Mouse (Mus musculus): Measurements from ENCODE around the gene Coa4.

Gene Coa4

DNA sequence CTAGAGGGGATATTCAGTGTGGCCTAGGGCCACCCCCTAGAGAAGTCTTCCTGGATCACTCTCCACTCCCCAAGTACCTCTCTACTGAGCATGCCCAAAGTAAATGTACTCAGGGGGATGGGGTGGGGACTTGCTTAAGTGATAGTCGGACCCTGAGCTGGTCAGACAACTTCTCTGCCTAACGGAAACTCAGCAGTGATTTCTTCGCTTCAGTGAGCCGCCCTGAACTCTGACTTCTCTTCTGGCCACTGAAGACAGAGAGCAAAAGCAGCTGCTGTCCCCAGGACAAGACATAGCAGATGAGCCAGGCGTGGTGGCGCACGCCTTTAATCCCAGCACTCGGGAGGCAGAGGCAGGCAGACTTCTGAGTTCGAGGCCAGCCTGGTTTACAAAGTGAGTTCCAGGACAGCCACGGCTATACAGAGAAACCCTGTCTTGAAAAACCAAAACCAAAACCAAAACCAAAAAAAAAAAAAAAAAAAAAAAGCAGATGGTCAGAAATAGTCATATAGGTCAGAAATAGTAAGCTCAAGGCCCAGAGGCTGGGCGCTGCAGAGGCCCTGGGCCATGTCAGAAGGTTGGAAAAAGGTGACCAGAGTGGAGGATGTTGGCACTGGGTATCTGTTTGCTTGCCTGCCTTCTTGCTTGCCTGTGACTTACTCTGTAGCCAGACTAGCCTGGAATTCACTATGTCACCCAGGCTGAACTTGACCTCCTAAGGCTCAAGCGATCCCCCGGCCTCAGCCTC, 32.0 kb upstream of the Coa4 start:
- DNase-seq = no peak

DNA sequence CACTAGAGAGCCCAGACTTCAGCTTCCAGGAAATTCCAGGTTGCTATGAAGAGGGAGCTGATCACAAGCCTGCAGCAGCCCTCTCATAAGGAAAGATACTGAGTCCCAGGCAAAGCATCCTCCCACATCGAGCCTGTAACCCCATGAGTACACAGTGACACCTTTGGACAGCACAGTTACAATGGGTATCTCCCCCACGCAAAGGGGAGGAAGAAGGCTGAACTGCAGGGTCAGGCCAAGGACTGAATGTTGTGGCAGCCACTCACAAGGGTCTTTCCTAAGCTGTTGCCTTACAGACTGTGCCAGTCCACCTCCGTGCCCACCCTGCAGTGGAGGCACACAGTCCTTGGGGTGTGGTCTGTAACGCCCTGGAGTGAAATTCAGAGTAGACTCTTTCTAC, 30.4 kb upstream of the Coa4 start:
- DNase-seq = no peak

DNA sequence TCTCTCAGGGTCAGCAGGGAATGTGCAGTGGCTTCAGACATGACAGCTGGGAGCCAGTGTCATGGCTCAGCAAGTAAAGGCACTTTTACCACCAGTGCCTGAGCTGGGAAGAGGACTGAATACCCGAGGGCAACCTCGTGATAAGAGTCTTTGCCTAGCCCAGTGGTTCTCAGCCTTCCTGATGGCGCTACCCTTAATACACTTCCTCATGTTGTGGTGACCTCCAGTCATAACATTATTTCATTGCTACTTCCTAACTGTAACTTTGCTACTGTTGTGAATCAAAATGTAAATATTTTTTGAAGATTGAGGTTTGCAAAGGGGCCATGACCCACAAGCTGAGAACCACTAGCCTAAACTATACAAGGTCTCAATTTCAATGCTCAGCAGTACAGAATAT, 28.2 kb upstream of the Coa4 start:
- no peak for DNase-seq

DNA sequence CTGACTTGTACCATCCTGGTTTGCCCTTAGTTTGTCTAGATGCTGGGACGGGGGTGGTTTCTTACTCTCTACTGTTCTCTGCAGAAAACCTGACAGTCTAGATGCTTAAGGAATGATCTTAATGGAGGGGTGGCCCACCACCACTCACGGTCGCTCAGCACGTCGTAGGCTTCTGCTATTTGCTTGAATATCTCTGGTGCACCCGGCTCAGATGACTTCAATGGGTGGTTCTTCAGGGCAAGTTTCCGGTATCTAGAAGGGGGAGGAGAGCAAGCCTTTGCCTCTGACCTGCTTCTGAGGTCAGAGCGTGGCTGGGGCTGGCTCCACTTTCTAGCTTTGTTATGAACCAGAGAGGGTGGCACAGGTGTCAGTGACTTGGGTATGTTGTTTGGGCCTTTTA, 25.3 kb upstream of the Coa4 start:
- no peak for DNase-seq

DNA sequence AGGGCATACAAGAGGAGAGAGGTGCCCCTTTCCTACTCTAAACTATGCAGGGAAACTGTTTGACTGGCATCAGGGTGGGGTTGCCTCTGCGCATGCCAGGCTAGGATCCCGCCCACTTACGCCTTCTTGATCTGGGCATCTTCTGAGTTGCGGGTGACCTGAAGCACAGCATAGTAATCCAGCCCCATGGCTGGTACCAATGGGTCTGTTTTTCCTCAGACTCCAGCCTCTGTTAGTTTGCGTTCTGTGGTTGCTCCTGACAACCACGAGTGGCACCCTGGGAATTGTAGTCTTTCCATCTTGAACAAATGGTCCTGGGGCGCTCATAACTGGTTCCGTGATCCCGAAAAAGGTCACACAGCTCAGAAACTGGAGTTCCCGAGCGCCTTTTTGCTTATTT, 22.3 kb upstream of the Coa4 start, which contains the start of gene Dnajb13:
TSS of gene Dnajb13 (minus strand) at position 388 of the 400 bp plus-strand sequence.
- DNase-seq = no peak

DNA sequence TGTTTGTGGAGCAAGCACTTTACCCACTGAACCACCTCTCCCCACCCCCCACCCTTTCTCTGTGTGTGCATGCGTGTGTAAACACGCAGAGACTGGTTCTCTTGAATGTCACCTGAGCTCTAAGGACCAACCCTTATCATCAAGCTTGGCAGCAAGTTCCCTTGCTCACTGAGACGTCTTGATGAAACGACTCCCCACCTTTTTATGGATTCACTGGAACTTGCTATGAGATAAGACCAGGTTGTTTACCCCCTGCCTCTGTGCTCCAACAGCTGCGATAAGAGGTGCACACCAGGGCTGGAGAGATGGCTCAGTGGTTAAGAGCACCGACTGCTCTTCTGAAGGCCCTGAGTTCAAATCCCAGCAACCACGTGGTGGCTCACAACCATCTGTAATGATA, 16.7 kb upstream of the Coa4 start:
- no peak for DNase-seq

DNA sequence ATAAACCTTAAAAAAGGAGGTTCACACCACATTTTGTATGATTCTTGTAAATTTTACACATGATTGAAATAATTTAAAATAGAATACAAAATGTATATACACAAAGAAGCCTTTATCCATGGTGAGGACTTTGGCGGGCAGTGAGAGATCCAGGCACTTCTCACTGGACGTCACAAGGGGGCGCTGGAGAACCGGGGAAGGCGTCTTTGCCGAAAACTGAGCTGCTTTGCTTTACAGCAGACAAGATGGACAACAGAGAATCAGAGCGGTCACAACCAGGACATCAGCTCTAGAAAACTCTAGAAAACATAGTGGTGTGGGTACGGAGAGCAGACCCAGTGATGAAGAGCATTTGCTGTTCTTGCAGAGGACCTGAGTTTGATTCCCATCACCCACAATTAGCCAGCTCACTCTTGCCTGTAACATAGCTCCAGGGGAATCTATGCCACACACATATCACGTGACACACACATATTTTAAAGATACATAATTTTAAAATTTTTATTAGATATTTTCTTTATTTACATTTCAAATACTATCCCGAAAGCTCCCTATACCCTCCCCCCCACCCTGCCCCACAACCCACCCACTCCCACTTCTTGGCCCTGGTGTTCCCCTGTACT, 16.1 kb upstream of the Coa4 start:
- DNase-seq = peak; percentile 78 to 82

DNA sequence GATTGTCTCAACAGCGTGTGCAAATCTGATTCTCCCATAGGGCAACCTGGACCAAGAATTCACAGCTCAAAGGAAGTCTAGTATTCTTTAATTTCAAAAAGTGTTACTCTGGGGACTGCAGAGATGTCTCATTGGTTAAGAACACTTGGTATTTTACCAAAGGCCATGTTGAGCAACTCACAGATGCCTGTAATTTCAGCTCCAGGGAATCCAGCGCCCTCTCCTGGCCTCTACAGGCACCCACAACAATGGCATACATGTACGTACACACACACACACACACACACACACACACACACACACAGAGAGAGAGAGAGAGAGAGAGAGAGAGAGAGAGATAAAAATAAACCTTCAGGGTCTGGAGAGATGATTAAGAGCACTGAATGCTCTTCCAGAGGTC, 14.6 kb upstream of the Coa4 start:
- no peak for DNase-seq

DNA sequence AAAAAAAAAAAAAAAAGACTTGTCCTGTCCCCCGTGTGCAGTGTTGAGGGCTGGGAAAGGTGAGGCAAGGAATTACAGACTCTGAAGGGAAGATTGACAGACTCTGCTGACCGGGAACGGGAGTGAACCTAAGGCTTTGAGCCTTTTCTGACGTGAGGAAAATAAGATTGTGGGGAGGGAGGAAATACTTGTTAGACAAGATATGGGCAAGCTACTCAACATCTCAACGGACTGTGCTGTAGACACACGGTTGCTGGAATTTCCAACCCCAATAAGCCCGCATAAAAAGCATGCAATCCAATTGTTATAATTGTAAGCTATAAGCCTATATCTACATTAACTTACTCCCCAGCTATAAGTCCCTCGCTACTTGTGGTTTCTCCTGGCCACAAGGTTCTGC, 12.2 kb upstream of the Coa4 start:
- DNase-seq = no peak

DNA sequence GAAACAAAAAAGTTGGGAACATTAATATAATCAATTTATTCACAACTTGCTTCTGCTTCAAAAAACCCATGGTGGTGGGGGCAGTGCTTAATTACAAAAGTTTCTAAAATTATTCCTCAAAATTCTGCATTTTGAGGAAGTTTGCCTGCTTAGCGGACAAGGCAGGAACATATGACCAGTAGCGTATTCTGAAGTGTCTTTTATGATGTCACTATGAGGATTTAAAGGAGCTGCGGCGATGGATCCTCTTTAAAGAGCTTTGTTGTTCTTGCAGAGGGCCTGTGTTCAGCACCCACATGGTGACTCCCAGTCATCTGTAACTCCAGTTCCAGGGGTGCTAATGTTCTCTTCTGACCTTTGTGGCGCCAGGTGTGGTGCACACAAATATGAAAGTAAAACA, 6.1 kb upstream of the Coa4 start:
- no peak for DNase-seq

DNA sequence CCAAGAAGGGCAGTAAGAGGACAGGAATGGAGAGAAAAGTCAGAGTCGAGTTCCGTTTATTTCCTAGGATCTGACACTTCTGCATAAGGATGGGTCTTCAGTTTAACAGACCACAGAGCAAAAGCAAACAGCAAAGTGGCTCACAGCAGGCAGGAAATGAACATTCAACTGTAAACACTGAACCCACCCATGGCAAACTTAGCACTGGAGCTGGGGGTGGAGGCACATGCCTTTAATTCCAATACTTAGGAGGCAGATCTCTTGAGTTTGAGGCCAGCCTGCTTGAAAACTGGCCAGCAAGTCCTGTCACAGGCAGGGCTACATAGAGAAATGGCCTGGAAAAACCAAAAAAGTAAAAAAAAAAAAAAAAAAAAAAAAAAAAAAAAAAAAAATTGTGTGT, 3.4 kb upstream of the Coa4 start:
- DNase-seq = no peak

DNA sequence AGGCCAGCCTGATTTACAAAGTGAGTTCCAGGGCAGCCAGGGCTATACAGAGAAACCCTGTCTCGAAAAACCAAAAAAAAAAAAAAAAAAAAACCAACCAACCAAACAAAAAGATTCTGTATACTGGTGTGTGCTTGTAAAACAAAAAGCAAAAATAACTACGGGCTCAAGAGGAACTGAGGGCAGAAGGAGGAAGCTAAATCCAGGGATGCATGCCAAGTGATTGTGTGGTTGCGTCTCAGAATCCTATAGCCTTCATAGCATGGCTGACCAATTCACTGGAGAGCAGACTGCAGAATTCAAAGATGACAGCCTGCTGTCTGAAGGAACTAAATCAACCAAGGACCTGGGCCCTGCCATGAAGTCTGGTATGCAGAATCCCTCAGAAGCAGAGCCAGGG, 2.7 kb upstream of the Coa4 start:
- DNase-seq = no peak

DNA sequence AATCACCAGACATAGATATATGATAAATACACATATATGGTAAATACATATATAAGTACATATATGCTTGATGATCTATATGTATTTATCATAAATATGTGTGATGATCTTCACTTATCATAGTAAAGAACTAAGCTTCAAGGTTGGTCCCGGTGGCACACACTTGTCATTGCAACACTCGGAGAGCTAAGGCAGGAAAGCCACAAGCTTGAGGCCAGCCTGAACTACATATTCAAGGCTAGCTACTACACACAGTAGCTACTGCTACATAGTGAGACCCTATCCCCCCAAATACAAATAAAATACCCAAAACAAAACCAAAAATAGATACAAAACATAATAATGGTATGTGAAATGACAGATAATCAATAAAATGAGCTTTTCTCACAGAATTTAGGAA, 1.0 kb upstream of the Coa4 start:
- DNase-seq = no peak

DNA sequence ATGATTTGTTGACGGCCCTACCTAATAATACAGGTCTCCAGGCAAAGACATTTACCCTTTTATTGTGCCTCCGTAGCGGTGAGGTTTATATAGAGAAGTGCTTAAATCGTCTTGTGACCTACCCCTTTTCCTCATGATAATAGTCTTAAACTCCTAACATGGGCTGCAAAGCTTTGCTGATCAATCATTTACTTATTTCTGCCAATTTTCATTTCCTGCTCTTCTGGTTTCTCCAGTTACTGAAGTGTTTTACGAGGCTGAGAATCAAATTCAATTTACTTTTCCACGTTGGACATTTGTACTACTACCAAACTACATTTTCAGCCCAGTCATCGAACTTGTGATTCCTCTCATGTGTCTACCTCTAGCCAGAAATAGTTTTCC, 640 bp downstream of the Coa4 start:
- no peak for DNase-seq

DNA sequence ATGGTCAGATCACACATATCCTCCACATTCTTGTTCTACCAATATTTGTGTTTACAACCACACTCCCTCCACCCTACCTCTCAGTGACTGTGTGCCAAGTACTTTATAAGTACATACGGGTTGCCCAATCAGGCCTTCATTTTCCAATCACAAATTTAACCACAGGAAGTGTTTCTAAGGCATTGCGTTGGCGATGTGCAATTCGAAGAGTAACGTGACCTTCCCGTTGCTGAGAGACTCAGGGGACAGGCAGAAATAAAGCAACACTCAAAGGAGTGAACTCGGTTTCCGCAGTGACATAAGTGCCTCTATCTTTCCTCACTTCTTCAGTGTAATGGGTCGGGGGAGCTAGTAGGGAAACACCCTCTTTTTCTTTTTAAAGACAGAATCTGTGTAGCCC, 2.6 kb downstream of the Coa4 start:
- no peak for DNase-seq

DNA sequence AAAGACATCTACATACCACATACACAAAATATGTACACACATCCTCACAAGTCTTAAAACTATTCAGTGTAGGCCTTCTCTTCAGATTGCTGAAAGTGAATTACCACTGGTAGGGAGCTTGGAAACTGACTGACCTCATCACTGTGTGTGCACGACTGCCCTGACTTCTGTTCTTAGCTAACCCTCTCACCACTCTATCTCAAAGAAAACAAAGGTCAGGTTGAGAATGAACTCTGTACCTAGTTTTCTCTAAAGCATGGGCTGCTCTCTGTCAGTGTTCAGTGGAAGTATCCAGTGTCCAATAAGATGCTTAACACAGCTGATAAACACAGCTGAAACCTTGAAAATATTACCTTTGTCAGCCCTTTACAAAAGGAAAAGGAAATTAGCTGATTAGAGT, 7.6 kb downstream of the Coa4 start:
- DNase-seq = no peak

DNA sequence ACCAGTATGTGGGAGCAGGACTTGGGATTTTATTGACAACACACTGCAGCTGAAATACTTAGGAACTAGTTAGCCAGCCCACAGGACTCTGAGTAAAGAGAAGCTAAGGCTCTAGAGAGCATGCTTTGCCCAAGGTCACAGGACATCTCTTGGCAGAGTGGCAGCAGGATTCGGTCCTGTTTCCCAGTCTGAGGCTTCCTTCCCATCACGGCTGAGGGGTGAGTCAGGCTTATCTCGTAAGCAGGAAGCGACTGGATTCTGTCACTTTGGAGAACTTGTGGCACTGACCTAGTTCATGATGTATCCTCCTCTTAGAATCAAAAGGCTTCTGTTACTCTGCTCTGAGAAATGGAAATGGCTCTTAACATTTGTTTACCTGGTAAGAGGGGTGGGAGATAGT, 10.8 kb downstream of the Coa4 start:
- no peak for DNase-seq

DNA sequence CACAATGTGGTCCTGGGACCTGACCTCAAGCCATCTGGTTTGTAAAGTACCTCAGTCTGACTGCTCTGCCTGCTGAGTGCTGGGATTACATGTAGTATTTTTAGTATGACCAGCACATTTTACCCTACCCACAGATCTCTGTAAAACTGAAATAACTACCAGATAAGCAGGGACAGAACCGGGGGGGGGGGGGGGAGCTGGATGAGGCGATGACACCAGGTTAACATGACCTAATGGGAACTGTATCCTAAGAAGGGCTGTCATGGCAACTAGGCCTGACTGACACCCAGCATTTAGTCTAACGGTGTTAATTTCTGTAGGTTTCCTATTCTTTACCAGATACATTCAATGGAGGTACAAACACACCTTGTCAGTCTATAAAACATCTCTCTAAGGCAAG, 12.9 kb downstream of the Coa4 start:
- no peak for DNase-seq

DNA sequence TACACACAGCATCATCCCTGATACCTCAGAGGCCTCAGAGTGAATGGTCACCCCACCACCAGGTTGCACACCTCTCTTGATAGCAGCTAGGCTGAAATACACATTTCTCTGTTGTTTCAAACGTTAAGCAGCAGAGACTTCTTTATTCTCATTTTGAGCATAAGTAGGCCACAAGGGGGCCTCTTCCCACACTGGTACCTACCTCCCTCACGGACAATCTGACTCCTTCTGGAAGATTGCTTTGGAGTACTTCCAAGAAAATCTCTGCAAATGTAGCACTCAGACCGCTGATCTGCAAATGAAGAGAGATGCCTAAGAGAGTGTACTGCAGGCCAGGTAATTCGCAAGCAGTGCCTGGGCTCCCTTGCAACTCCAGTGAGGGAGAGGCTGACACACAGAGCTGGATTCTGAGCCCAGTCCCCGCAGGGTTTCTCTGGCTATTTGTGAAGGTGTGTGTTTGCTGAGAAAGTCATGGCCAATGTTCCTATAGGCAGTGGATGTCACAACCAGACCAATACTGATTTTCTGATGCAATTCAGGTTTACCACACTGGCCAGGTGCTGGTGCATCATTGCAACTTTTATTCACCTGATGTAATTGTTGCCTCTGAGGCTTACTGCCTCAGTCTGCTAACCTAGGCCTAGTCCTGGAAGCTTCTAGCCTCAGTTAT, 13.6 kb downstream of the Coa4 start:
- peak; percentile 52 to 54 for DNase-seq

DNA sequence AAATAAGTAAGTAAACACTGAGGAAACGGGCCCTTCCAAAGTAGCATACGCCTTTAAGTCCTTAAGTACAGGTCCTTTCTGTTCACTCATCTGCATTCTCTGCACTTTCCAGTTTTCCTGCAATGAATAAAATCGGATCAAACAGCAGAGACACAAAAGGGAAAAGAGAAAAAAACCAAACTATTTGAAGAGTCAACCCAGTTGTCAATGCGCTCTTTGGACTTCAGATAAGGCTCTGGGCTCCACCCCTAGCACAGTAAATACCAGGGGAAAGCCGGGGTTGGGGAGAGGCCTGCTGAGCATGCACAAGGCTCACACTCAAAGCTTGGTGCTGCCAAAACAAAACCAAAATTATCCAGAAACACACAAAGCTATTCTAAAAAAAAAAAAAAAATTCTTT, 18.1 kb downstream of the Coa4 start:
- no peak for DNase-seq

DNA sequence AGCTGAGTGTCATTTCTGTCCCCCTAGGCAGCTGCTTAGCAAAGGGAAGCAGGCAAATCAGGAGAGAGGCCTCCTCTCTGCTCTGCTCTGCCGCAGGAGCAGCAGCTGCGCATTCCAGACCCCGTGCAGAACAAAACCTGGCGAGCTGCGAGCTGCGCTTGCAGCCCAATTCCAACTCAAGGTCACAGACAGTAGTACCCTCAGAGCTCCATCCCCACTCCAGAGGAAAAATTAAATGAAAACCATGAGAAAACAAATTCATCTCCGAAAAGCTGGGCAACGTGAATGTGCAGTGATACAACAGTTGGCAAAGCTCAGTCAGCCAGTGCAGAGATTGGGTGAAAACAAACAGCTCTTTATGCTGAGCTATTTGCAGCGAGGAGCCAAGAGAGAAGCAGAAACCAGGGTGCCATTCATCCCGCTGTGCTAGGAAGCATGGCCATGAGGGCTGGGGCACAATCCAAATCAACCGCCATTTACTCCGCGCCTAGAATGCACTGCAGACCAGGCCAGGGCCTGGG, 18.6 kb downstream of the Coa4 start:
- DNase-seq = peak; percentile 47

DNA sequence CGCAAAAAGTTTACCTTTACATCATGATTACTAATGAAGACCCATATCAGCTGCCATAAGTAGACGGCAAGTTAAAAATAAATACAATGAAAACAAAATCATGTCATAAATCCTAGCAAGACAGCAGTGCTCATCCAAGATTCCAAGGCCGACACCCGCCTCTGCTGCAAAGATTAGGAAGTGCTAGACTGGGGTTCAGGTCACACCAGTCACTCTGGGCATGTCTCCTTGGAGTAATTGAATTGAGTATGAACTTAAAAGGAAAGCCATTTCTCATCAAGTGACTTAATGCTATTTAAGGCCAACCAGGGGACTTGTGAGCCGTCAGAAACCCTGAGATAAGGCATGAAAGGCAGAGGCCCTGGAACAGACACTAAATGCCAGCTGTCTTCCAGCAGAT, 20.4 kb downstream of the Coa4 start:
- DNase-seq = no peak

DNA sequence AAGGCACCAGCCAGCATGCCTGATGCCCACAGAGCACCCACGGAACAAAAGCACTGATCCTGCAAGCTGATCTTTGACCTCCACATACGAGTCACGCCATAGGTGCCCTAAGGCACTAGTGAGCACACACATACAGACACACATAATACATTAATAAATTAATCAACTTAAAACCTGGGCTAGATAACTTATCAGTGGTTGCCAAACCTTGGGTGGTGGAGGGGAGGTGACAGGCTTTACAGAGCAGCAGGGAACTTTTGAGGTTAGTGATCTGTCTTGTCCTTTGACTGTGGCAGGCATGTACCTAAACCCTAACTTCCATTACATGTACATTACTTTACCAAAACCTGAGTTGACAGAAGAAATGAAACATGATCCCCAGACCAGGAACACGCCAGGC, 22.5 kb downstream of the Coa4 start:
- DNase-seq = no peak

All from cerebellum, postnatal 36 days (tissue).